Mouse (Mus musculus): Measurements from ENCODE around the gene Zfp935. TPM values are rescaled to one million over a fixed set of nuclear protein-coding genes. Genes with fewer than 3 reads are reported as not detected.
"Not testable (repeated sequence)": the region's sequence is repeated elsewhere in the genome, so short reads cannot be mapped to it uniquely, and the experiment has no call there.

Gene Zfp935
- not detected for total RNA-seq (2021)
- long read RNA-seq, experiment 1: 0 reads
- long read RNA-seq, experiment 2: 0 reads

DNA sequence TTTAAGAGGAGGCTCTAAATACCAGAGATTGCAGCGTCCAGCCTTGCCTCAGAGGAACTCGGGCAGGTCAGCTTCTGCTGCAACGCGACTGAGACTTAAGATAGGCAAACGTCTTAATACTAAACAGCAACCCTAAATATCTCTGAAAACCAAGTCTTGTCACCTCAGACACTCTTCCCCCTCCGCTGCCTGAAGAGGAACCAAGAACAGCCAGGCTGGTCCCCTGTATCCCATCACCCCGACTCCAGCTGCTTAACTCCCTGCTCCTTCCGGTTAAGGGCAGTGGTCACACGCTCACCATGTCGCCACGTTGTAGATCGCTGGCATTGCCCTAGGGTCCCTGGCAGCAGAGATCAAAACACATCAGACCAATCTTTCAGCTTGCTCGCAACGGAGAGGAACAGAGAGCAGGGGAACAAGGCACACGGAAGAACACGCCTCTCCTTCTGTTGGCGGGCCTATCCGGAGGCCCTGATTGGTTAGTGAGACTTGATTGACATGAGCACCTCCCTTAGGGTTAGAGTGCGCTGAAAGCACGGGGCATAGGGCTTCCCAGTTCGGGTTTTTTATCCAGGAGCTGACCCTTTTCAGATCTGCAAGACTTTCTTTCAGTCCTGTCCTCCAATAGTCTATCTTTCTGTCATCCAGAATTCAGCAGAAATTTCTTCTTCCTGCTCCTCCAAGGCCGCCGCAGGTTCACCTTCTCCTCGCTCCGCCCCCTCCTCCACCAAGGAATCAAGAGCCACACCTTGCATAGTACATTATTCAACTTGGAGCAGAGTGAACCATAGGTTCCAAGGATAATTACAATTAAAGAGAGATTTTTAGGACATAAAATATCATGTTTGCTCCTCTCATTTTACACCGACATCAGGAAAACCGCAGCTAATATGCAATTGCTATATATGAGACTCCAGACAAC, at the start of gene Zfp935:
Zfp935 (minus strand) TSS at position 323 of the 922 bp plus-strand sequence.
- peak; percentile 66 to 77 for DNase-seq (ENCODE audit: low spot score in 2 of 2)

DNA sequence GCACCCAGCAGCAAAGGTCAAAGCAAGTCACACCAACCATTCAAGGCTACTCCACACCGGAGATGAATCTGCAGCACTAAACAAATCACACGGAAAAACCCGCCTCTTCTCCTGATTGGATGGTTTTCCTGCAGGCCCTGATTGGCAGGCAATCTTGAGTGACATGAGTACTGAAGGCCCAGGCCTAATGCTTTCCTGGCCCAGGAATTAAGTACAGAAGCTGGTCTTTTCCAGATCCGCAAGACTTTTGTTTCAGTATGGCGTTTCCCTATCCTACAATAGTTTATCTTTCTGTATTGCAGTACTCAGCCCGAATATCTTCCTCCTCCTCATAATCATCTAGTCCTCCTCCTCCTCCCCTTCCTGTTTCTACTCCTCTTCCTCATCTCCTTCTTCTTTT, 12.8 kb upstream of the Zfp935 start, which contains the start of gene Zfp934:
Zfp934 (minus strand) TSS at position 101 of the 400 bp plus-strand sequence.
- not testable (repeated sequence) for DNase-seq (ENCODE audit: low spot score in 2 of 2)

DNA sequence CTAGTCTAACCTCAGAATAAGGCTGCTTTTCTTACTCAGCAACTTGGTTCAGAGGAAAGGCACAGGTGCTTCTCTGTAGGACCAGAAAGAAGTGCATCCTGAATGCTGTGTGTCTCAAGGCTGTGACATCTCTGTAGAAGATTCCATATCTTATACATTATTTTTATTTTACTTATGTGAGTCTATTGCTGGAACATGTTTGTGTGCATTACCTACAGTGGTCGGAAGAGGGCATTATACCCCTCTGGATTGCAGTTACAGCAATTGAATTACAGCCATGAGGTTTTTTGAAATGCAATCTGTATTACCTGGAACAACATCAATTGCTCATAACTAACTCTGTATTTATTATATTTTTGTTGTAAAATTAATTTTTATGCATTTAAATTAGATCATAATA, 3.4 kb upstream of the Zfp935 start:
- not testable (repeated sequence) for DNase-seq (ENCODE audit: low spot score in 2 of 2)

DNA sequence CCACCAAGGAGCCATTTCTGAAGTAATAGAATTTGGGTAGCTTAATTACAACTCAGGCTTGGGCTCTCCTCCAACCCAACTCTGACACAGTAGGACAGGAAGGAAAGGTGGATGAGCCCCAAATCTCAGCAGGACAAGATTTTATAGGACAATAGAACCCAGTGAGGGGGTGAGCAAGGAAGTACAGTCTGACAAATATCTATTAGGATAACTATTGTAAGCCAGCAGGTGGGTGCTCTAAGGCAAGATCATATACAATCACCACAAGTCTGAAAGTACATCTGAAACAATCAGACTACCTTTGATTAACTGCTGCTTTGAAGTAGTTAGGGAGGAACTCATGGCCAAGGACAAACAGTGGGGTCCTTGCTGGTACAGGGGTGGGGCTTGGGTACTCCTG, 28.2 kb downstream of the Zfp935 start:
- not testable (repeated sequence) for DNase-seq (ENCODE audit: low spot score in 2 of 2)

DNA sequence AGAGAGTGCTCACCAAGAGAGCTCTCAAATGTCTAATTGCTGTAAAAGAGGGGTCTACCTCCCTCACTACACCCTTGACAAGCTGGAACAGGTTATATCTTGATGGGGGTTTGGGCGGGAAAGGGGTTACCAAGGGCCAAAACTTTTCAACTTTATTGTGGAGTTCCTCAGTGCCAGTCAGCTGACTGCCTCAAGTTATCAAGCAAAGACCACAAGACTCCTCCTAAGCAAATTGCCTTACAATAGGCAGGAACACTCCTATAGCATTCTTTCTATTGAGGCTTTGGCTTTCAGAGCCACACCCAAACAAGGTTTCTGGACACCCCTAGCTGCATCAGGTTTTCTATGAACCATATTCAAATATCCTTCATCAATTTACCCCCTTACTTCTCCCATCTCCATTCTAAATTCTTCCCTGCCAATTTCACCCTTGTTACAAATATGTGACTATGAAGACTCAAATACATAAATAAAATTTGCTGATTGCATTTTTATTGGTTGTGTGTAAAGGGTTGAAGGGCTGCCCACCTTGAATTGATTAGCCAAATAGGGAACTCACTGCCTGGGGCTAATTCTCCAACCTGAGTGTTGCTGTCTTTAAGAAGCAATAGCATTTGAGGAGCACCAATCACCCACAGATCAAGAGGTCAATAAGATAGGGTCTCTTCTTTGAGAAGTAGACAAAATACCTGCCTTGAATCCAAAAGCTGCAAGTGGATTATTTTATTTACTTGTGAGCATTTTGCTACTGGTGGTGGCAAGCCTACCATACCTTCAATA, 47.5 kb downstream of the Zfp935 start:
- DNase-seq (ENCODE audit: low spot score in 2 of 2): not testable (repeated sequence)

DNA sequence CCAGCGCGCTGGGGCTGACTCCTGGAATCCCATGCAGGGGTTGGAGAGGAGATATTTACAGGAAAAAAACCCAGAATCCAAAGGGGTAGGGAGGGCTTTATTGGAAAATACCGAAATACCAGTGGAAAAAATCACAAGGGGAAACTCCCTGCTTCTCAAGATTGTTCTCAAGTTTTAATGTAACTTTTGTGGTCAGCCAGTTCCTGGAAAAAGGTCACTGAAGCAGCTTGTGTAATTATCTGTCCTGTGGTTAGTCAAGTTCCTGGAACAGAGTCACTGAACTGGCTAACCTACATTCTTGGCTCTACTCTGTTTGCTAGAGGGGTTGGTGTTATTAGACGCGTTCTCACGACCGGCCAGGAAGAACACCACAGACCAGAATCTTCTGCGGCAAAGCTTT, 85.7 kb downstream of the Zfp935 start:
- DNase-seq (ENCODE audit: low spot score in 2 of 2): not testable (repeated sequence)

DNA sequence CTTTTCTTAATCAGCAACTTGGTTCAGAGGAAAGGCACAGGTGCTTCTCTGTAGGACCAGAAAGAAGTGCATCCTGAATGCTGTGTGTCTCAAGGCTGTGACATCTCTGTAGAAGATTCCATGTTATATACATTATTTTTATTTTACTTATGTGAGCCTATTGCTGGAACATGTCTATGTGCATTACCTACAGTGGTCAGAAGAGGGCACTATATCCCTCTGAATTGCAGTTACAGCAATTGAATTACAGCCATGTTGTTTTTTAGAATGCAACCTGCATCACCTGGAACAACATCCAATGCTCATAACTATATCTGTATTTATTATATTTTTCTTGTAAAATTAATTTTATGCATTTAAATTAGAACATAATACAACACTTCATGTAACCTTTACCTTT, 88.4 kb downstream of the Zfp935 start:
- not testable (repeated sequence) for DNase-seq (ENCODE audit: low spot score in 2 of 2)

DNA sequence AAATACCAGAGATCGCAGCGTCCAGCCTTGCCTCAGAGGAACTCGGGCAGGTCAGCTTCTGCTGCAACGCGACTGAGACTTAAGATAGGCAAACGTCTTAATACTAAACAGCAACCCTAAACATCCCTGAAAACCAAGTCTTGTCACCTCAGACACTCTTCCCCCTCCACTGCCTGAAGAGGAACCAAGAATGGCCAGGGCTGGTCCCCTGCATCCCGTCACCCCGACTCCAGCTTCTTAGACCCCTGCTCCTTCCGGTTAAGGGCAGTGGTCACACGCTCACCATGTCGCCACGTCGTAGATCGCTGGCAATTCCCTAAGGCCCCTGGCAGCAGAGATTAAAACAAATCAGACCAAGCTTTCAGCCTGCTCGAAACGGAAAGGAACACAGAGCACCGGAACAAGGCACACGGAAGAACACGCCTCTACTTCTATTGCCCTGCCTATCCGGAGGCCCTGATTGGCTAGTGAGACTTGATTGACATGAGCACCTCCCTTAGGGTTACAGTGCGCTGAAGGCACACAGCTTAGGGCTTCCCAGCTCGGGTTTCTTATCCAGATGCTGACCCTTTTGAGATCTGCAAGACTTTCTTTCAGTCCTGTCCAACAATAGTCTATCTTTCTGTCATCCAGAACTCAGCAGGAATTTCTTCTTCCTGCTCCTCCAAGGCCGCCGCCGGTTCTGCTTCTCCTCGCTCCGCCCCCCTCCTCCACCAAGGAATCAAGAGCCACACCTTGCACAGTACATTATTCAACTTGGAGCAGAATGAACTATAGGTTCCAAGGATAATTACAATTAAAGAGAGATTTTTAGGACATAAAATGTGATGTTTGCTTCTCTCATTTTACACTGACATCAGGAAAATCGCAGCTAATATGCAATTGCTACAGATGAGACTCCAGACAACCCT, 91.6 kb downstream of the Zfp935 start, which contains the start of gene Gm49359:
Gm49359 (minus strand) TSS at position 409 of the 911 bp plus-strand sequence.
- DNase-seq (ENCODE audit: low spot score in 2 of 2): peak; percentile 84 to 94

Small RNAs within 50 kb of the gene (microRNA-seq; reads per million reads assigned to microRNA genes)
- gene Gm22256: 0 reads per million in 2 experiments

Other genes starting within 250 kb of the Zfp935 start
- gene Gm3604, start 175.3 kb downstream of the Zfp935 start, total RNA-seq (2021): 1 to 10 TPM; 1.1 to 1.2 TPM
- gene Gm49359, start 91.7 kb downstream of the Zfp935 start, total RNA-seq (2021): 10 to 100 TPM; 13.9 to 15.9 TPM
- 1 to 10 TPM; 6.0 to 6.9 TPM for gene Zfp934, start 12.7 kb upstream of the Zfp935 start, total RNA-seq (2021)
- gene 6720489N17Rik, start 65.7 kb upstream of the Zfp935 start, total RNA-seq (2021): 1 to 10 TPM; 3.2 TPM
- gene Platr25, start 202.2 kb upstream of the Zfp935 start, total RNA-seq (2021): 10 to 100 TPM; 12.7 to 13.5 TPM
- 1 to 10 TPM; 4.5 to 6.0 TPM for gene Gm5141, start 227.3 kb upstream of the Zfp935 start, total RNA-seq (2021)